Mouse (Mus musculus): ENCODE results near the gene Agbl2. TPM values are rescaled to one million over a fixed set of nuclear protein-coding genes. Genes with fewer than 3 reads are reported as not detected.
A peak's percentile ranks its signal among the peaks of the same experiment; 100 is the strongest.

Gene Agbl2
- total RNA-seq, 2 experiments from 2014 or later = 0.64 to 1.5 TPM

- DNase-seq (ENCODE audit: low spot score in 2 of 2) = peak; percentile 58 to 72
Observed at GRCm38 (mm10) chr2:90870136-90870601, 87.6 kb downstream of the Agbl2 start.

- DNase-seq (ENCODE audit: low spot score in 2 of 2) = no peak
Observed at GRCm38 (mm10) chr2:90871180-90871961, 88.8 kb downstream of the Agbl2 start.

GRCm38 (mm10) chr2:90874025-90874424, 91.5 kb downstream of the Agbl2 start:
- no peak for DNase-seq (ENCODE audit: low spot score in 2 of 2)

- DNase-seq (ENCODE audit: low spot score in 2 of 2) = no peak
Observed at GRCm38 (mm10) chr2:90875239-90875638, 92.7 kb downstream of the Agbl2 start.

- DNase-seq (ENCODE audit: low spot score in 2 of 2) = peak in 1 of 2 experiments; percentile 63
Observed at GRCm38 (mm10) chr2:90877584-90878259, 95.2 kb downstream of the Agbl2 start.

- DNase-seq (ENCODE audit: low spot score in 2 of 2) = no peak
Observed at GRCm38 (mm10) chr2:90879419-90879818, 96.9 kb downstream of the Agbl2 start.

GRCm38 (mm10) chr2:90880144-90880785, 97.7 kb downstream of the Agbl2 start:
- DNase-seq (ENCODE audit: low spot score in 2 of 2) = no peak

- no peak for DNase-seq (ENCODE audit: low spot score in 2 of 2)
Observed at GRCm38 (mm10) chr2:90881824-90882223, 99.3 kb downstream of the Agbl2 start.

Other genes with a start within 250 kb of the Agbl2 start
- gene Ptprj, start 202.1 kb upstream of the Agbl2 start, total RNA-seq (2021) = 100 to 1,000 TPM; 114 TPM
- 10 to 100 TPM; 11.5 to 17.4 TPM for gene Nup160, start 105.5 kb upstream of the Agbl2 start, total RNA-seq (2021)
- 10 to 100 TPM; 46.9 to 51.0 TPM for gene Fnbp4, start 37.4 kb upstream of the Agbl2 start, total RNA-seq (2021)
- 100 to 1,000 TPM; 102 to 110 TPM for gene Mtch2, start 64.4 kb downstream of the Agbl2 start, total RNA-seq (2021)
- 100 to 1,000 TPM; 198 to 208 TPM for gene C1qtnf4, start 103.1 kb downstream of the Agbl2 start, total RNA-seq (2021)
- gene Kbtbd4, start 122.0 kb downstream of the Agbl2 start, total RNA-seq (2021) = 10 to 100 TPM; 37.1 to 37.9 TPM
- gene Ndufs3, start 122.1 kb downstream of the Agbl2 start, total RNA-seq (2021) = 100 to 1,000 TPM; 225 to 240 TPM
- 100 to 1,000 TPM; 136 to 140 TPM for gene Celf1, start 157.7 kb downstream of the Agbl2 start, total RNA-seq (2021)